Mouse (Mus musculus): ENCODE measurements at regions not wholly inside any gene's neighbourhood (a gene's known extent, or its start where the extent isn't known, plus 50 kb on each side); places are given as distances from the start of the nearest gene placed in this dataset.

DNA sequence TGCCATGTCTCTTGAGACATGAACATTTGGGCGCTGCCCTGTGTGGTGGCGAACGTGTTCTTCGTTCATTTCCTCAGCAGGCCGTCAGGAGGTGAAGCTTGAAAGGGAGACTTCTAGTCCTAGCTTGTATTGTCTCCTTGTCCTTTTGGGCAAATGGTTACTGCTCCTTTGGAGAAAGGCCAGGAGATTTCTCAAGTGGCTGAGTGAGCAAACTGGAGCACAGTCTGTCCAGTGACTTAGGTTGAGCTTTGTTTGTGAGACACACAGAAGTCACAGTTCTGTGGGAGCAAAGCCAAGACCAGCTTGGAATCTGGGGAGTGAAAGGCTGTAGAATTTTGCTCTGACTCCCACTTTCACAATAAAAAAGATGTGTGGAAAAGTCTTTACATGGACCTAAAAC lies 203.3 kb upstream of the Nampt start:
- no peak for TF ChIP-seq CTCF (IDR thresholded peaks at IDR 0.05; ENCODE audit: insufficient read depth, low read length)
- TF ChIP-seq POLR2A (IDR thresholded peaks at IDR 0.05; ENCODE audit: borderline replicate concordance, extremely low read depth, low read depth, low read length) = no peak

Measured in lung, adult 2 months (tissue).